Mouse (Mus musculus): ENCODE results near the gene Cox14.

DNA sequence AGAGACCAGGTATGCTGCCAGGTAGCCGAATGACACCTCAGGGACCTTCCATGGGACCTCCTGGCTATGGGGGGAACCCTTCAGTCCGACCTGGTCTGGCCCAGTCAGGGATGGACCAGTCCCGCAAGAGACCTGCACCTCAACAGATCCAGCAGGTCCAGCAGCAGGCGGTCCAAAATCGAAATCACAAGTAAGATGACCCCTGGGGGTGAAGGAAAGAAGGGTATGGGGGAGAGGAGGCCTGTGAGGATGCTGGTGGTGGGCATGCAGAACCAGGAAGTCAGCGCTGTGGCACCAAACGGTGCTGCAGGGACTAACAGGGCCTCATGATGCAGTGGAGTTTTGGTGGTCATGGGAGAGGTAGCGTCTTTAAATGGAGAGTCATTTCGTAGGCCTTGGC lies 22.3 kb upstream of the Cox14 start:
- TF ChIP-seq CTCF (IDR thresholded peaks at IDR 0.05; ENCODE audit: borderline replicate concordance, insufficient read depth, low read depth, low read length) (no peak), POLR2A (IDR thresholded peaks at IDR 0.05; ENCODE audit: borderline replicate concordance, insufficient read depth, low read length) (no peak)

Data from cerebellum, adult 2 months (tissue).